Mouse (Mus musculus) embryonic fibroblast, embryonic 13.5 days (primary cell): ENCODE measurements at regions not wholly inside any gene's neighbourhood (a gene's known extent, or its start where the extent isn't known, plus 50 kb on each side); places are given as distances from the start of the nearest gene placed in this dataset.

ENCODE experiments used
- CTCF ChIP-seq: IDR thresholded peaks from 2 replicates; pipeline ENCODE4 v1.5.1; 2011; ENCODE audit warnings: mild to moderate bottlenecking, control low read depth, low read length, moderate library complexity, borderline replicate concordance; ENCODE audit not compliant: insufficient read depth
- POLR2A ChIP-seq: IDR thresholded peaks from 2 replicates; pipeline ENCODE4 v1.6.1; 2011; ENCODE audit warnings: low read depth, mild to moderate bottlenecking, control low read depth, low read length, moderate library complexity

GRCm38 (mm10) chr8:77982031-77982430 is 231.1 kb upstream of the Ttc29 start:
- TF ChIP-seq CTCF (no peak), POLR2A (no peak)
